Mouse (Mus musculus) spleen, postnatal 0 days (tissue): Measurements from ENCODE around the gene Wdfy2. TPM values are rescaled to one million over a fixed set of nuclear protein-coding genes. Genes with fewer than 3 reads are reported as not detected.

ENCODE experiments used
- polyA plus RNA-seq: library from polyadenylated mRNA; unstranded; fragments of >200 nt; fragmentation: Nextera tagmentation; extraction: Ambion mirVana; gene quantifications from 2 replicates; pipeline ENCODE4 v1.2.1, GENCODE M21; 2015

Wdfy2 gene
- polyA plus RNA-seq, result 2.9 and 4.3 TPM in 2 replicates

DNA sequence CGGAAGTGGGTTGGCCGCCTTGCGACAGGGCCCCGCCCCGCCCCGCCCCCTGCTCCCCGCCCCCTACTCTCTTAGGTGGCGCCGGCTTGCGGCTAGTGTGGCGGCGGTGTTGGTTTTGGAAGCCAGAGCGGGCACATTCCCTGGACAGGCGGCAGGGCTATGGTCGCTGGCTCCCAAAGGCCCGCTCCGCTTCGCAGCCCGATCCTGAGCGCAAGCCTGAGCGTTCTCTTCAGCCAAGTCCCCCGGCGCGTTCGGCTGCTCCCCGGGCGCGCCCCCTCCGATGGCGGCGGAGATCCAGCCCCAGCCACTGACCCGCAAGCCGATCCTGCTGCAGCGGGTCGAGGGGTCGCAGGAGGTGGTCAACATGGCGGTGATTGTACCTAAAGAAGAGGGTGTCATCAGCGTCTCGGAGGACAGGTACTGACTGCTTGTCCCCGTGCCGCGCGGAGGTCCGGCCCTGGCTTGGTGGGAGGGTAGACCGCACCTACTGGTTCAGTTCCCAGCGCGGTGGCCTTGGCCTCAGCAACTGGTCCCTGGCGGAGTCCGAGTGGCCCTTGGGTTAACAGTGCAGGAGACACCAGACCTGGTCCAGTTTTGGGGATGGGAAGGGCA is at the start of gene Wdfy2:
Wdfy2 (plus strand) TSS at position 38 of the 612 bp plus-strand sequence.

GRCm38 (mm10) chr14:62984410-62984809 is 146.9 kb downstream of the Wdfy2 start, which contains the start of gene Defb48:
Gene Defb48, minus strand, starts transcription at chr14:62984510.

DNA sequence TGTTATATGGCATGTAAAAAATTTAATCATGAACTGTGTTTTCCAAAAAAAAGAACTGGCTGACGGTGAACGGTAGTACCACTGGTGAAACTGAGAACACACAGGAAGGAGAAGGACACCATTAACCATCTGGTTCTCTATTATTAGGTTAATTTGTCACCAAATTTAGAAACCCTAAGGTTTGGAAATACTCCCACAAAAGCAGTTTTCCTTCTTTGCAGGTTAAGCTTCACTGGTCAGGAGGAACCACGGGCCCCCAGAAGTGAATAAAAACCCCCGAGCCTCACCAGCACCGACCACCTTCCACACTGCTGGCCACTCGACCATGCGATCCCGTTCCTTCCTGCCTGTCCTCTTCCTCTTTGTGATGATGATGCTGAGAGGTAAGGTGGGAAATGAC is 160.3 kb downstream of the Wdfy2 start, which contains the start of gene Defb47:
Defb47 (plus strand) TSS at position 301 of the 400 bp plus-strand sequence.

Other genes starting within 250 kb of the Wdfy2 start
- not detected in 2 replicates for gene Serpine3, start 174.0 kb upstream of the Wdfy2 start, polyA plus RNA-seq
- 11.1 and 11.8 TPM in 2 replicates for gene Ints6, start 76.5 kb upstream of the Wdfy2 start, polyA plus RNA-seq
- not detected in 2 replicates for gene Defb48, start 146.8 kb downstream of the Wdfy2 start, polyA plus RNA-seq
- gene Defb47, start 160.4 kb downstream of the Wdfy2 start, polyA plus RNA-seq, result not detected in 2 replicates
- gene Defb43, start 174.1 kb downstream of the Wdfy2 start, polyA plus RNA-seq, result not detected in 2 replicates
- not detected in 2 replicates for gene Defb42, start 209.3 kb downstream of the Wdfy2 start, polyA plus RNA-seq
- gene Defb30, start 212.3 kb downstream of the Wdfy2 start, polyA plus RNA-seq, result not detected in 2 replicates